Mouse (Mus musculus) neutrophil, adult 5-6 weeks (primary cell): ENCODE measurements at regions not wholly inside any gene's neighbourhood (a gene's known extent, or its start where the extent isn't known, plus 50 kb on each side); places are given as distances from the start of the nearest gene placed in this dataset.

Experiments
- ATAC-seq: fragments of 151-379, 151-347 bp; 2 replicates; pipeline ENCODE4 v1.8.0; 2017; ENCODE audit warnings: mild to moderate bottlenecking, moderate TSS enrichment; ENCODE audit not compliant: insufficient number of reproducible peaks, poor library complexity, low FRiP score, severe bottlenecking; ENCODE audit errors: extremely low read depth

DNA sequence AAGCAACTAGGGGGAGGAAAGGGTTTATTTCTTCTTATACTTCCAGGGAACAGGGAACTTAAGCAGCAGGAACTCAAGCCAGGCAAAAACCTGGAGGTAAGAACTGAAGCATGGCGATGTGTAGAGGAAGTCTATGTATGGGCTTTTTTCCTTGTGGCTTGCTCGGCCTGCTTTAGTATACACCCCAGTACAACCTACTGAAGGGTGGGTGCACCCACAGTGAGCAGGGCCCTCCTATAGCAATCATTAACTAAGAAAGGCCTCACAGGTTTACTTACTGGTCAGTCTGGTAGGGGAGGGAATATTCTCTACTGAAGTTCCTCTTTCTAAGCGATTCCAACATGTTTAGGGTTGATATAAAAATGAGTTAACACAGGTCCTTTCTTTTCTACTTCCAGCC is 197.9 kb downstream of the Rnd3 start:
- ATAC-seq = no peak

DNA sequence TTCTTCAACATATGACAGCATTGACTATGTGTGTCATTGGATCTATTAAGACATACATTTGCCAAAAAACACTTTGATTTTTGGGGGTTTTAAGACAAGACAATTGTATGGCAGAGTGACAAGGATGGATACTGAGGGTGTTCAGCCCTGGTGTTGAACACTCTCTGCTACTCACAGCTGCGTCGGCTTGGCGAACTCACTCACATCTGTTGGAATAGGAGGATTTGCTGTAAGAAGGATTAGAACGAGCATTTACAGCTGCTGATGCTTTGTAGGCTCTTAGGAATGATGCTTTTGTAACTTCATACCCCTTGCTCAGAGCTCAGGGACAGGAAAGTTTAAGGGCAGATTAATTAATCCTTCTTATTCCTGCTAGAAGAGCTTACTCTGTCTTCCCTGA is 199.2 kb downstream of the Rnd3 start:
- no peak for ATAC-seq

DNA sequence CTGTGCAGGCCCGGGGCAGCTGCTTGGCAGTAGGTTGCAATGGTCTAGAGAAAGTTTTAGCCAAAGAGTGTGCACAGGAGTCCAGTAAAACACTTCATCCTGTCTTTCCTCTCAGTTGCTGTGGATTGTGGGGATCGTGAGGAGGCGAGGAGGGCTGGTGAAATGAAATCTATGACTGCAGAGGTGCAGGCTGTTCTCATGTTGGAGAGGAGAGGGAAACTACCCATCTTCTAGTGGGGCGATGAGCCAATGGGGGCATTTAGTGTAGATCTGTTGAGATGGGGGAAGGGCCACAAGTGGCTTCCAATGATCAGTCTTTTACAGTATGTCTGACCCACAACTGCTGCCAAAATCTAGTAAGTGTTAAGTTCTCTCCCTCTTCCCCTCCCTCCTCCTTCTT is 203.4 kb downstream of the Rnd3 start:
- no peak for ATAC-seq

DNA sequence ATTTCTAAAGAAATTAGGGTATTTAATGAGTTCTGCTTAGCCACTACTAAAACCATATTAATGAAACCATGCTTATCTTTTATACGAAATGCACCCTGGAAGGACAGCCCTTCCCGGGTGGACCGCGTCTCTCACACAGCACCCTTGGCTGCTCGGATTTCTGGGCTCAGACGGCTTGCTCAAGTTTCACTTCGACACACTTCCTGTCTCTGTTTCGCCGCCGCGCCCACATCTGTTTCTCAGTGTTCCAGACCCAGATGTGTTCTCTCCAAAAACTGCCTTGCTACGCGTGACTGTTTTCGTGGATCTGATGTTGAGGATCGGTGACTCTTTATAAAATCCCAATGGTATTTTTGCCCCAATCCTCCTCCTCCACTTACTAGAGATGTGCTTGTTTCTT is 205.7 kb downstream of the Rnd3 start:
- ATAC-seq = no peak

DNA sequence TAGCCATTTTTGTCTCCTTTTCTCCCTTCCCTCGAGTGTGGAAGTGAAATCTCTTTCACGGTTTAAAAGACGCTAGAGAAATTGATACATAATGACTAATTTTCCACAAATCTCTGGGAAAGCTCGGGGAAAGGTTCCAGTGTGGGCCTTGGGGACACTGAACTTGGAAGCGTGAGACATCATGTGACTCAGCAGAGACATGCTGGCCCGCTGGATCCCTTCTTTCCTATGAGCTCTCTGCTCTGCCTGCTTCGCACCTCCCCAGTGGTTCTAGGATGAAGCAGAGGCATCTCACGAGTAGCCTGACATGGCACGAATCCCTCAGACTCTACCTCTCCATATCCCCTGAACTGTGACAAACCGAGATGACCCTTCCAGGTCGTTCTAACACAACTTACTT is 206.2 kb downstream of the Rnd3 start:
- ATAC-seq = no peak

DNA sequence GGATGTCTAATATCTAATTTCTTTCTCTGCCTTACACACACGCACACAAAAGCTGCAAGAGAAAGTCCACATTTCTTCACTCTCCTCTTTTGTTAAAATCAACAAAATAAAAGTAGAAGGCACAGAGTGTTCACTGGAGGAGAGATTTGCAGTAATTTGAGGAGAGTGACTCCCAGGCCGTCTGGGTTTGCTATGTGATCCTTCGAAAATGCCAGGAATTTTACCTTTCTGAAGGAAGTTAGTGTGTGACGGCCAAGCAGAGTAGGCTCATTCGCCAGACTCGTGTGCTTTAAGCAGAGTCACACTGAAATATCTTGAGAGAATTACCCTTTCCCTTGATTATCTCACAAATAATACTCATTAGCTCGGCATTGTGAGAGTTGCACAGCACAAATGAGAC is 216.0 kb downstream of the Rnd3 start:
- no peak for ATAC-seq

DNA sequence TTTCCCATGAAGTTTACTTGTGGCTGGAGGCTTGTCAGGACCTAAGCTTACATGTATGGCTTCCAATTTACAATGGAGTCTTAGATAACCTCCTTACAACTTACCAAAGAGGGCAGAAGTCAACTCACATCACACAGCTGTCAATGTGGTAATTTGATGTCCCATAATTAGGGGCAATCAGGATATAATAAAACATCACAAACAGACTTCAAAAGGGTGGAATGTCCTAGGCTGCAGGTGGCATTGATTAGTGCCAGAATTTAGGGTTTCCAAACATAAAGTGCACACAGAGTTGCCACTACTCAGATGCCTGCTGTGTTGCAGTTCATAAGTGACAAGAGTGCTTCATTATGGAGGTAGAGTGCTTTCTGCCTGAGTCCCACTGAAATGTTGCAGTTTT is 227.9 kb downstream of the Rnd3 start:
- no peak for ATAC-seq

DNA sequence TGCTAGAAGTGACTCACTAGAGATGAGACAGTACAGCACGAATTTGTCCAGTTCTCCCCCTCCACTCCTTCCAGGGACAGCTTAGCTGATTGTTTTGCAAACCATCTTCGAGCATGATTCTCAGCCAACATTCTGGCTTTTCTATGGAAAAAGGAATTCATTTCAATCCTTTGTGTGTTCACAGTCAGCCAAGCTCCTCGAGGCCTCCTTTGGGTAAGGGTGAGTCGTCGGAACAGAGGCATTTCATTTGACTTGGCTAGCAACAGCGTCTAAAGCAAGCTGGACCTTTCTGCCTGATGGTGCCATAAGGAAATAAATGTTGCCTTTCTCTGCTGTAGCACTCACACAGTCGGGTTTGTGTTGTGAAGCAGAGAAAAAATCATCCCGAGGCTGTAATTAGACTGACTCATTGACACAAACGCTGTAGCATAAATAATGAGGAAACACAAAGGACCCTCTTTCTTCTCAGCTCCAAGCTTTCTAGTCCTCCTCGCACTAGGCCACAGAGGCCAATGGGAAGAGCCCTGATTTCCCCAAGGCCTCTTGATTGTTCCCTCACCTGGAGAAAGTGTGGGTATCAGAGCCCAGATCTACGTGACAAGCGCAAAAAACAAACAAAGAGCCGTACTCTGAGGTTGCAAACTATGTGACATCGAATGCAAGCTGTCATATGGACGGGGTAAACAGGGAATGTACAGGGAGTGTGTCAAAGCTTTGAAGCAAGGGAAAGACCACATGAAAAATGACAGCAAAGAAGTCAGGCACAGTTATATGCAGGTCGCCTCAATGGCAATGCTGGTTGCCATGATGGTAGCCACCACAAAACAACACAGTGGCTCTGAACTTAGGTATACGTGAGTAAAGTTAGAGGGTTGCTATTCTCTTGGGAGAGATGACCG is 232.3 kb downstream of the Rnd3 start:
- no peak for ATAC-seq

DNA sequence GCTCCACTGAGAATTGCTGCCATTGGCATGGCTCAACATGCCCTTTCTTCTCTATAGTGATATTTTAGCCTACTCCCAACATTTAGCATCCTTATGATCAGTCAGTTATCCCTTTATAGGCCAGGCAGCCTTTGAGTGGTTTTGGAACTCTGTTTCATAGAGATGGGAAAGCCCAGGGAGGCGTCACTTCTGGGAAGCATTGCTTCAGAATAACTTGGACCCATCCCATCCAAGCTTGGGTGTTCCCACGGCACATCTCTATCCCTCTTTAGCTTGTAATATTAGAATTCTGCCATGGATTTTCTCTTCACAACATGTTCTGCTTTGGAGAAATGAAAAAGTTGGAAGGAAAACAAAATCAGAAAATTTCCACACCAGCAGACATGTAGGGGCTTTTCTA is 233.8 kb downstream of the Rnd3 start:
- no peak for ATAC-seq

DNA sequence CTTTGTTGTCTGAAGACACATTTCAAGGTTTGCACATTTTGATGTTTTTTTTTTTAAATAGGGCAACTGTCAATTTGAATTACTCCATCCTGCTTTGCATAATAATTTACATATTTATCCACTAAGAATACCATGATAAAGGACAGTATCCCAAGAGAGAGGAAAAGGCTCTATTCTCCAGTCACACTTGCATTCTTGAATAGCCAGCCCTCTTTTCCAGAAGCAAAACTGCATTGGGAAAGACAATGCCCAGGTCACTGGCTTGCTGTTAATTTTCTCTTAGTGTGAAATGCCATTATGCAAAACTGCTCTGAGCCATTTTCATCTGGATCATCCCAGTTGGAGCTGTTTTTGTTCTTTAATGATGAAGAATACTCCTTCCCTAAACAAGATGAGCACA is 234.7 kb downstream of the Rnd3 start:
- no peak for ATAC-seq

DNA sequence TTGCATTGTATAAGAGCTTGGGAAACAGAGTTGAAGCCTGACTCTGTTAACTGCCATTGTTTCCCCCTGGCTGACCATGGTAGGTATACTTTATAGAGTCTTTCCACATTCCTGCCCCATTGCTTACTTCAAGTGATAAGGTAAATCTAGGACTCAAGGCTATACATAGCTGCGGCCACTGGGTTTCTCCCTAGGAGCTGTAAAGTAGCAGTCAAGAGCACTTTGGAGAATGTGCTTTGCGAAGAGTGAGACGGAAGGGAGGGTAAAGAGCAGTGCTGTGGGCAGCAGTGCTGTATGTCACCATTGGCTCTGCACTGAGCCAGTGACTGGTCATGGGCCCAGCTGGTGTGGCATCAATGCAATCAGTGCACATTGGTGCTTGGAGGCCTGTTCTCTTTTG is 240.1 kb downstream of the Rnd3 start:
- no peak for ATAC-seq

DNA sequence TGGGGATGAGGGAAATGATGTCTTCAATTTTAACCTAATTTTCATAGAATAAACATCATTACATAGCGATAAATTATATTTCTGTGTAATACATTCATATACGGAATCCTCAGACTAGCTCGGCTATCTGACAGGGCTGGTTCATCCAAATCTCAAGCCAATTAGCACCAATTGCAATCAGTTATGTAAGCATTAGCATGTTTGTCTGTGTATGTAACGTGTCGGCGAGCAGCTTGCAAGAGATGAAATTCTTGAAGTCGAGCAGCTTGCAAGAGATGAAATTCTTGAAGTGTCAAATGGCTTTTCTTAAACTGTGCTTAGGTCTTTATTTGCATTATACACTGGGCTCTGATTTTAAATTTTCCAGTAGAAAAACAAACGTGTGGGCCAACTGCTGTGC is 246.2 kb downstream of the Rnd3 start:
- no peak for ATAC-seq

DNA sequence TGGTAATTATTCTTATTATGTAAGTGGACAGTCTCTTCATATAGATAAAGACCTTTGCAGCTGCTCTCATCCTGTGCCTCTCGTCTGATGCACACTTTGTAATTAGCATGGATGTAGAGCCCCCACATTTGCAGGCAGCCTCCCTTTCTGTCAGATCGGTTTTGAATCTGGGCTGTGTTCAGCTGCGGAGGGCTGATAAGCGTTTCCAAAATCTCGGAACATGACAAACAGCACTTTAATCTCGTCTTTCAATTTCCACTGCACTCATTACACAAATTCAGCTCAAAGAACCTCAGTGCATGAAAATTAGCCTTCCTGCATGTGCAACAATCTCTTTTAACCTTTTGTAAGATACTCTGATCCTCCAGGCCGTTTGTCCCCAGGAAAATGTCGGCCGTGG is 246.7 kb downstream of the Rnd3 start:
- ATAC-seq = no peak

DNA sequence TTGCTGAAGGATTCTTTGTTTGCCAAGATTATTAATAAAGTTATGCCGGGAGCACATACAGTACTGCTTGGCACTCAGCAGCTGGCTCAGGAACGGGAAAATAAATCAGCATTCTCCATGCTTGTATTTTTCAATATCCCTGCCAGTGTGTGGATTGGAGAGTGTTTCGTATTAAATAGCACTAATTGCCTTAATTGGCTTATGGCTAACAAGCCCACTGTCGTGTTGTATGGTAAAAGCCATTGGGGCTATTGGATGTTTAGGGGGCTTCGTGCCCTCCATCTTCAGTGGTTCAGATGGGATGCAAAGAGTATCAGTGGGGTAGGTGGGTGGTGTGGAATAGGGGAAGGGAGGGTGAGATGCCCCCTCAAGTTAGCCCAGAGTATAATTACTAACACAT is 259.9 kb downstream of the Rnd3 start:
- no peak for ATAC-seq

DNA sequence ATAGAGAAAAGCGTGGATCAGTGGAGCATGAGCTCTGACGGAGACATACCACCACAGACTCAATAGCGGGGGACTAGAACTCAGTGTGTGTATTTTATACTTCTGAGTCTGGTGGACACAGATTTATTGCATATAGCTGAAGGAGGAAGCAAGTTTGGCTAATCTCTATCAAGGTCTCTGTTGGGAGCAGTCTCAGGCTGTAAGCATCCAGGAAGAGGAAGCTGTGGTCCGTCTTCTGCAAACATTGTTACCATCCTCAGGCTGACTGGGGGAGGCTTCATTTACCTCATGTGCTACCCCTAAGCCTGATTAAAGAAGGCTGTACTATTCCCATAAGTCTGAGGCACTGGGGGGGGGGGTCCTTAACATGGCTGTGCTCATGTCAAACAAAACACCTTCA is 261.0 kb downstream of the Rnd3 start:
- ATAC-seq = peak; percentile 53; the same call in 1 of the 2 replicates

DNA sequence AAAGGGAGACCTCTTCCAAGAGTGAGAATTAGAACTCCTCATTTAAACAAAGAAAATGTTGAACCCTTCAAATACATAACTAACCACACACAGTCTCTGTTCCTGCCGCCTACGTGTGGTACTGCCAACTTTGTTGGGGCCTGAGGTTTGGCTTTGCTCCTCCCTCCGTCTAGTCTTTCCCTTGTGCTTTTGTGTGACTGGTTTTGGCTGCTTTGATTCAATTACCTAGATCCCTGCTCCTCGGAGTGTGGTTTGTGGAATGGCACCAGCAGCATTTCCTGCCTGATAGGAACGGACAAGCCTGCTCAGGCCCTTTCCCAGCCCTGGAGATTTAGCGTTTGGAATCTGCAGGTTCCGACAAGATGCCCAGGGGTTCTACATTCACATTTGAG is 263.0 kb downstream of the Rnd3 start:
- no peak for ATAC-seq

DNA sequence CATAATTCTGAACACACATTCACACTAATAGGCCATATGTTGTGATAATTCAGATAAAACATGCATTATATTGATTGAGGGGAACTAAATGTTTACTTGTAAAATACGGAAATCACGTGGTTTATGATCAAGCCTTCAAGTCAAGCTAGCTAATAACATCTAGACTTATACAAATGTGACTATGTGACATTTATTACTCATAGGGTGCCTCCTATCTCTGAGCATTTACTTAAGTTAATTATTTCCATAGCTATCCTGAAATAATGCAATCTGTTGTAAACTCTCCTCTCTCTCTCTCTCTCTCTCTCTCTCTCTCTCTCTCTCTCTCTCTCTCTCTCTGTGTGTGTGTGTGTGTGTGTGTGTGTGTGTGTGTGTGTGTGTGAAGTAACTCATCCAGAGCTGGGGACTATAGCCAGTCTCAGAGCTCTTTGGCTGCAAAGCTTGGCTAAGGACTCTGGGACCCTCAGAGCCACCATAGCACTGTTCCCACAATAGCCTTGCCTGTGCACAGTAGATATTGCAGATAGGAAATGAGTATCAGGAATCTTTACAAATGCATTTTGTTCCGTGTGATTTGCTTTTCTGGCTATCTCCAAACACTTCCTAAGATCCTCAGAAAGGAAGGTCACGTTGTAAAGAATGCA is 263.5 kb downstream of the Rnd3 start:
- ATAC-seq = no peak

DNA sequence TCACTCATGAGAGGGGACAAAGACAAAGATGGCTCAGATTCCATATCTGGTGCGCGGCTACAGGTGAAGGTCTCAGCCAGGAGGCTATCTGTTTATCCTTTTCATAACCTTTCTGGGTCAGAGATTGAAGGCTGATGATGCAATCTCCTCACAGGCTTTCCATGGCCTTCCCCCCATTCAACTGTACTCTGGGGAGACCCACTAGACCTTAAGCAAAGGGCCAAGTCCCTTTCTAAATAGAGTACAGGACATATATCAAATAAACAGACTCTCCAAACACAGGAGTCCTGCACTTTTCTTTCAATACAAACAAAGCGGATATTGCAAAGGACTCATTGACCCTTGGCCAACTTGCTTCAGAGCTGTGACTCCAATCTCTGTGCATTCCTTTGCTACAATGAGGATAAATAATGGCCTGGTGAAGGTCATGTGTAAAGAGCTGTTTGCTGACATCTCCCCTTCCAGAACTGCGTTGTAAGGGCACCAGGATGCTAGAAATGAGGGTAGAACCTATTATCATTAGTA is 267.3 kb downstream of the Rnd3 start:
- no peak for ATAC-seq

DNA sequence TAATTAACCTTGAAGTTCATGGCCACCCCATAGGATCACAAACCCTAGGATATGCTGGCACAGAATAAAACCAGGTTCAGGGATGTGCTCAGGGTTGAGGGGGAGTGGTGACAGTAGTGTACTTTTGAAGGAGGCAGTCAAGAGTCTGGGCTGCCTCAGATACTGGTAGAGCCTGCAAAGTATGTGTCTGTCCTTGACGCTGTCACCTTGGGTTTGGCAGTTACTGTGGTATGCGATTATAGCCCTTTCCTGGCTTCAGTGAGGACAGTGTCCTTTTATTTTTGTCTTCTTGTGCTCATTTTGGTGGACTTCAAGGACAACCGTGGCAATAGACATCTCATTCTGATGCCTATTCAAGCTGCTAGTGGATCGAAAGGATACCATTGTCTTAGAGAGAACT is 268.1 kb downstream of the Rnd3 start:
- ATAC-seq = no peak

DNA sequence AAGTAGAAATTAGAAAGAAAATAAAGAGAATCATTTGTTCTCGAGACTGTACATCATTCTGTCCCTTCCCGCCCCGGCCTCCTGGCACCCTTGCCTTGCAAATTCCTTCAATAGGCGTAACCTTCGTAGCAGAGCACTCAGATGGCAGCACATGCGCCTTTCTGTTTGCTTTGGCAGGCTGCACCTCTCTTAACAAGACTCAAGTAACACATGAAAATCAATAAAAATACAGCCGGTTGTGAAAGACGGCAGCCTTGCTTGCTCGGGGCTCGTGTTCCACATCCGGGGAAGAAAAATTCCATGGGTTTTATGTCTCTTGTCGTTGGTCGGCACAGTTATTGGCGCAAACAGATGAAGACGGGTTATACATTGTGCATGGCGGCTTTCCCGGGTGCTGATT is 271.2 kb downstream of the Rnd3 start:
- no peak for ATAC-seq
